Mouse (Mus musculus) stomach, embryonic 14.5 days (tissue): ENCODE results near the gene a. TPM values are rescaled to one million over a fixed set of nuclear protein-coding genes. Genes with fewer than 3 reads are reported as not detected.
A peak's percentile ranks its signal among the peaks of the same experiment; 100 is the strongest.
"Not testable (repeated sequence)": the region's sequence is repeated elsewhere in the genome, so short reads cannot be mapped to it uniquely, and the experiment has no call there.

Experiments
- ATAC-seq: fragments of 200-750 bp; cut with Nextera tagmentation; 2 replicates; pipeline ENCODE4 v1.8.0; 2017; ENCODE audit warnings: low read depth, moderate TSS enrichment; ENCODE audit not compliant: insufficient number of reproducible peaks, insufficient read depth, low FRiP score
- H3K27ac ChIP-seq: fragments of 300-500 bp; sonication (generic); 2 replicates; pipeline ENCODE4 v1.5.1; 2014; ENCODE audit warnings: mild to moderate bottlenecking, low read length, moderate library complexity, mixed read lengths
- H3K27me3 ChIP-seq: fragments of 300-500 bp; sonication (generic); 2 replicates; pipeline ENCODE4 v1.6.1; 2014; ENCODE audit warnings: low read length, control low read depth, mixed read lengths; ENCODE audit not compliant: control insufficient read depth, insufficient read depth
- H3K36me3 ChIP-seq: fragments of 300-500 bp; sonication (generic); 2 replicates; pipeline ENCODE4 v1.6.1; 2014; ENCODE audit warnings: mild to moderate bottlenecking, control low read depth, low read length, moderate library complexity, mixed read lengths; ENCODE audit not compliant: control insufficient read depth, insufficient read depth
- H3K4me1 ChIP-seq: fragments of 300-500 bp; sonication (generic); 2 replicates; pipeline ENCODE4 v1.6.1; 2014; ENCODE audit warnings: low read length, control low read depth, mixed read lengths; ENCODE audit not compliant: control insufficient read depth, insufficient read depth
- H3K4me2 ChIP-seq: fragments of 300-500 bp; sonication (generic); replicated peaks from 2 replicates; pipeline ENCODE4 v1.6.1; 2014; ENCODE audit warnings: low read depth, low read length, control low read depth
- H3K4me3 ChIP-seq: fragments of 300-500 bp; sonication (generic); 2 replicates; pipeline ENCODE4 v1.5.1; 2014; ENCODE audit warnings: low read depth, low read length, control low read depth
- H3K9ac ChIP-seq: fragments of 300-500 bp; sonication (generic); replicated peaks from 2 replicates; pipeline ENCODE4 v1.6.1; 2014; ENCODE audit warnings: low read depth, mild to moderate bottlenecking, control low read depth, low read length, moderate library complexity, mixed read lengths
- H3K9me3 ChIP-seq: fragments of 300-500 bp; sonication (generic); 2 replicates; pipeline ENCODE4 v1.6.1; 2016; ENCODE audit warnings: low read depth, low read length, control low read depth; ENCODE audit not compliant: control insufficient read depth
- WGBS: fragments of 180-500 bp; shearing (Covaris S2); extraction: QIAGEN DNeasy Blood & Tissue Kit; methylation state at CpG from one replicate; pipeline ENCODE4 v1.1.7; 2014; 5-methylcytosine and 5-hydroxymethylcytosine counted together
- polyA plus RNA-seq: library from polyadenylated mRNA; unstranded; fragments of >200 nt; fragmentation: Nextera tagmentation; extraction: Ambion mirVana; gene quantifications from 2 replicates; pipeline ENCODE4 v1.2.1, GENCODE M21; 2014

a gene
- polyA plus RNA-seq, 1 experiment from 2014 or later = not detected

DNA sequence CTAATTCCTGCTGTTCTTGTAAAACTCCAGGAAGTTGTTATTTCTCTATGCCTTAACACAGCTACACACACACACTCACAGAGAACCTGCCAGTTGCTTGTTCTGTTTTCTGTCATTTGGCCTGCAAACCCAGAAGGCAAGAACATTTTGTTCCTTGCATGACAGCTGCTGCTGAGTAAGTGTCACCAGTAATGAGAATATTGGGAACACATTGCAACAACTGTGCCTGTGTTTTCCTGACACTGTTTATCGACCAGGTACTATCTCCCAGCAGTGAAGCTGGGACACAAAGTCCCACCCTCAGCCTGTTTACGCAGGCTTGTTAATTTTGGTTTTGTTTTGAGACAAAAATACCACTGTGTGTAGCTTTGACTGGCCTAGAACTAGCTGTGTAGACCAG lies 261.5 kb downstream of the a start:
- ATAC-seq = no peak
- no peak overlapping the region for H3K27ac ChIP-seq
- H3K9me3 ChIP-seq = no peaks in the 10 kb centered on the region
- H3K9ac ChIP-seq = no peak overlapping the region
- H3K4me2 ChIP-seq = no peak overlapping the region
- 0 out of 2 replicates have a peak, but pooled peaks cover 5% of the 10 kb centered on the region for H3K4me1 ChIP-seq
- no peaks in the 10 kb centered on the region for H3K27me3 ChIP-seq
- 70% methylated on average over 2 of the region's 2 CpGs for WGBS
- no peaks in the 10 kb centered on the region for H3K36me3 ChIP-seq
- no peak overlapping the region for H3K4me3 ChIP-seq

DNA sequence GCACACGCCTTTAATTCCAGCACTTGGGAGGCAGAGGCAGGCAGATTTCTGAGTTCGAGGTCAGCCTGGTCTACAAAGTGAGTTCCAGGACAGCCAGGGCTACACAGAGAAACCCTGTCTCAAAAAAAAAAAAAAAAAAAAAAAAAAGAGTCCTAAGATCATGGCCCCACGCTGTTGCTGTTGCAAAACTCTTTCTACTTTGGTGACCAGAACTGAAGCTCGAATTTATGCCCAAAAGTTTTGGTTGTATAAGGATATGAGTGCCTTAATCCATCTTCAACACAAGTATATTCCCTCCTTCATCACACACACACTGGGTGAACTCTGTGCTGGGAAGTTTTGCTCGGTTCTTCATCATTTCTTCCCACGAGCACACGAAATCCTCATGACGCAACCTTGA lies 262.3 kb downstream of the a start:
- H3K4me2 ChIP-seq, H3K9me3 ChIP-seq, ATAC-seq, H3K4me1 ChIP-seq, H3K27me3 ChIP-seq, H3K36me3 ChIP-seq, H3K27ac ChIP-seq, H3K4me3 ChIP-seq, H3K9ac ChIP-seq: not testable (repeated sequence)
- WGBS = 91% methylated on average over 8 of the region's 8 CpGs

DNA sequence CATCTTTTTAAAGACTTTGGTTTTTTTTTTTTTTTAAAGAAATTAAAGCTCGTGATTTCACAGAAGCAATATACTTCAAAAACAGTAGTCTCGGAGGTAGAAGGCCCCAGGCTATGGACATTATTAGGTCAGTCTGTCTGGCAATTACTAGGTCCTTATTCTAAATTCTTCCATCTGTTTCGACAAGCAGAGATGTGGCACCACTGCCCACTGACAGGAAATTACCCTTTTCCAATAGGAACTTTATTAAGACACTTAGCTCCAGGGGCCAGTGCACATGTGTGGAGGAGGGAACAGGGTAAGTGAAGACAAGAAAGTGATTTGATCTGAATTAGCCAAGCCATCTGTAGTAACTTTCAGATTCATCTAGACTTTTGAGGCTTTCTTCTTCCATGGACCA lies 263.5 kb downstream of the a start:
- Histone ChIP-seq H3K4me2 (no peak overlapping the region), H3K9ac (no peak overlapping the region), H3K9me3 (no peaks in the 10 kb centered on the region), H3K36me3 (no peaks in the 10 kb centered on the region), H3K4me3 (no peak overlapping the region), H3K27ac (no peak overlapping the region), H3K4me1 (0 out of 2 replicates have a peak, but pooled peaks cover 5% of the 10 kb centered on the region), H3K27me3 (no peaks in the 10 kb centered on the region)
- WGBS = 89% methylated on average over 3 of the region's 3 CpGs
- no peak for ATAC-seq

DNA sequence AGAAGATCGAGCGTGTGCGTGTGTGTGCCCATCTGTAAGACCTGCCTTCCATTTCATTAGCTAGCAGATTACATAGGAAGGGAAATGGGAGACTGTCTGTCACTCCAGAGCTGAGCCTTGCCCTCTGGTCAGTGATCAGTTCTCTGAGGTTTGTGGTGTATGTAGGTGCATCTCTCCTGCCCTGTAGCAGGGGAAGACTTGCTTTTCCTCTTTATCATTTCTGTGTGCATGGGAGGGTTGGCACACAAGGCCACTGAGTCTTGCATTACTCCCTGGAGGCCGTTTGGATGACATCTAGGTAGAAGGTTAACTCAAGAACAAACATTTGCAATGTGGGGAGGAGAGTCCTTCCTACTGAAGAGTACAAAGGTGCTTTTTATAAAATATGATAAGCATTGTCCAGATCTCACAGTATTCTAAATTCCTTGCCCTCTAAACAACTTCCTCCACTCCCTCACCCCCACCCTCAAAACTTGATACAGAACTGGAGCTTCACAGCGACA lies 264.9 kb downstream of the a start:
- ATAC-seq = no peak
- Histone ChIP-seq H3K27ac (no peak overlapping the region), H3K4me1 (0 out of 2 replicates have a peak, but pooled peaks cover 5% of the 10 kb centered on the region), H3K4me2 (no peak overlapping the region), H3K27me3 (no peaks in the 10 kb centered on the region), H3K36me3 (no peaks in the 10 kb centered on the region; the same call in 1 of the 2 replicates), H3K4me3 (no peak overlapping the region), H3K9me3 (no peaks in the 10 kb centered on the region), H3K9ac (no peak overlapping the region)
- WGBS = 67% methylated on average over 5 of the region's 5 CpGs

- H3K4me2 ChIP-seq = no peak overlapping the region
- no peak for ATAC-seq
These were observed 266.2 kb downstream of the a start for GRCm38 (mm10) chr2:155057361-155057760.

DNA sequence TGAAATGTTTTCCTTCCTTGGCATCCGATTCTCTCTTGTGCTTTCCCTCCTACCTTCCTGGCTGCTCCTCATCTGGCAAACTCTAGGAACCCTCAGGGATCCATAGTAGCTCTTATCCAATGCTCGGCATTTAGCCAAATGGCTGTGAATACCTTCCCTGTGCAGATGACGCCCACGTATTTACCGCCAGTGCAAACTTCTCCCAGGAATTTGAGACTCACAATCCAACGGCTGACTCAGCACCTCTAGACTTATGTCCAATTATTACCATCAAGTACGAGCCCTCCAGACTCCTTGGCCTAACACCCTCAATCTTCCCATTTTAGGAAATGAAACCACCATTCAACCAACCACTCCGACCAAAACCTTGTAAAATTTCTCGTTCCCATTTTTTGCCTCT lies 279.8 kb downstream of the a start:
- no peak for ATAC-seq
- Histone ChIP-seq H3K9ac (no peak overlapping the region), H3K4me1 (peaks cover 12% of the 10 kb centered on the region), H3K36me3 (peaks cover 17% of the 10 kb centered on the region; the same call in 1 of the 2 replicates), H3K9me3 (no peaks in the 10 kb centered on the region), H3K27me3 (no peaks in the 10 kb centered on the region), H3K4me2 (no peak overlapping the region), H3K4me3 (no peak overlapping the region), H3K27ac (no peak overlapping the region)
- WGBS = 82% methylated on average over 9 of the region's 9 CpGs

More at GRCm38 (mm10) chr2:155057361-155057760, 266.2 kb downstream of the a start:
- H3K9ac ChIP-seq = no peak overlapping the region
- H3K4me3 ChIP-seq = no peak overlapping the region
- peaks cover 5% of the 10 kb centered on the region for H3K36me3 ChIP-seq
- 73% methylated on average over 1 of the region's 1 CpGs for WGBS
- no peak overlapping the region for H3K27ac ChIP-seq
- no peaks in the 10 kb centered on the region for H3K27me3 ChIP-seq
- no peaks in the 10 kb centered on the region for H3K9me3 ChIP-seq
- no peaks in the 10 kb centered on the region for H3K4me1 ChIP-seq

DNA sequence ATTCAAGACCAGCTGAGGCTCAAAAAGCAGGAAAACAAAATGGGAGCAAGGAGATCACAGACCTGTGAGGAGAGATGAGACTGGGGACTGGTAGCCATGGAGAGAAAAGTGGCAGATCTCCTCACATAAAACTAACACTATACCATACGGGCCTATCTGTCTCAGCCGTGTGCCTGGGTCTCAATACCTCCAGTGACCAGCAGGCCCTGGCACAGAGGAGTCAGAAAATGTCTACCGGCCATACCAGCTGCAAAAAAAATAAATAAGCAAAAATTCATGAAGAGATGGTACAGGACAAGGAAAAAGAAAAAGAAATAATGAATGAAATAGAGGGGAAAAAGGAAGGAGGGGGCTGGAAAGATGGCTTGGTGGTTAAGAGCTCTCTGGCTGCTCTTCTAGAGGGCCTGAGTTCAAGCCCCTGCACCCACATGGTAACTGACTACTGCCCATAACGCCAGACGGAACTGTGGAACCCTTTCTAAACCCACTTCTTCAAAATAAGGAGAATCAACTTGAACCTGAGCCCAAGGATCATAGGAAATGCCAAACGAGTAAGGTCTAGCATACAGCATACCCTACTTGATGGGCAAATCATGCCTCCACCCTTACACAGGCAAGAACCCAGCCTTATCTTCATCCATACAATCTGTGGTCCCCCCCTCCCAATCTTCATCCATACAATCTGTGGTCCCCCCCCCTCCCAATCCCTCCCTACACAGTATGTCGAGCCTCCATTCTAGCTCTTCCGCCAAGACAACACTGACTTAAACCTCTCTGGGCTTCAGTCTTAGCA lies 281.3 kb downstream of the a start:
- ATAC-seq = no peak
- H3K4me2 ChIP-seq = peak overlapping the region; percentile 71; the same call in 1 of the 2 replicates
- H3K27me3 ChIP-seq = no peaks in the 10 kb centered on the region
- peaks cover 10% of the 10 kb centered on the region; the same call in 1 of the 2 replicates for H3K36me3 ChIP-seq
- peaks cover 12% of the 10 kb centered on the region for H3K4me1 ChIP-seq
- H3K27ac ChIP-seq = no peak overlapping the region
- no peaks in the 10 kb centered on the region for H3K9me3 ChIP-seq
- 86% methylated on average over 8 of the region's 8 CpGs for WGBS
- no peak overlapping the region for H3K4me3 ChIP-seq
- no peak overlapping the region for H3K9ac ChIP-seq

- peak overlapping the region; percentile 65 for H3K4me3 ChIP-seq
- 8% methylated on average over 3 of the region's 3 CpGs for WGBS
These were observed 282.1 kb downstream of the a start for GRCm38 (mm10) chr2:155073347-155073746.

More at GRCm38 (mm10) chr2:155073347-155073746, 282.1 kb downstream of the a start:
- peak overlapping the region; percentile 71 for H3K4me2 ChIP-seq
- no peaks in the 10 kb centered on the region for H3K27me3 ChIP-seq
- peak overlapping the region; percentile 64; the same call in 1 of the 2 replicates for H3K27ac ChIP-seq
- no peaks in the 10 kb centered on the region for H3K9me3 ChIP-seq
- H3K4me1 ChIP-seq = peaks cover 12% of the 10 kb centered on the region
- H3K9ac ChIP-seq = peak overlapping the region; percentile 77
- peaks cover 2% of the 10 kb centered on the region; the same call in 1 of the 2 replicates for H3K36me3 ChIP-seq
- no peak for ATAC-seq
